Mouse (Mus musculus) stomach, postnatal 0 days (tissue): ENCODE results near the gene Plekha4.

Experiments
- CTCF ChIP-seq: IDR thresholded peaks from 2 replicates; pipeline ENCODE4 v1.5.1; 2016; ENCODE audit warnings: antibody characterized with exemption, low read depth, mild to moderate bottlenecking, moderate library complexity
- EP300 ChIP-seq: optimal IDR thresholded peaks from 2 replicates; pipeline ENCODE3; 2016; ENCODE audit warnings: antibody characterized with exemption

- TF ChIP-seq CTCF (no peak), EP300 (no peak)
Measured at GRCm38 (mm10) chr7:45550821-45551511, 24.8 kb downstream of the Plekha4 start.
